Mouse (Mus musculus) limb, embryonic 15.5 days (tissue): ENCODE measurements around the gene Tmprss6. TPM values are rescaled to one million over a fixed set of nuclear protein-coding genes. Genes with fewer than 3 reads are reported as not detected.

Experiments
- ATAC-seq: fragments of 200-750 bp; cut with Nextera tagmentation; 2 replicates; pipeline ENCODE4 v1.8.0; 2017; ENCODE audit warnings: low read depth, moderate TSS enrichment; ENCODE audit not compliant: insufficient number of reproducible peaks, low FRiP score, low TSS enrichment
- H3K27ac ChIP-seq: fragments of 300-500 bp; sonication (generic); 2 replicates; pipeline ENCODE4 v1.5.1; 2015; ENCODE audit warnings: moderate library complexity, mild to moderate bottlenecking, inconsistent platforms
- H3K27me3 ChIP-seq: fragments of 300-500 bp; sonication (generic); 2 replicates; pipeline ENCODE4 v1.6.1; 2015; ENCODE audit warnings: inconsistent platforms
- H3K36me3 ChIP-seq: fragments of 300-500 bp; sonication (generic); 2 replicates; pipeline ENCODE4 v1.6.1; 2015; ENCODE audit warnings: inconsistent platforms
- H3K4me1 ChIP-seq: fragments of 300-500 bp; sonication (generic); 2 replicates; pipeline ENCODE4 v1.6.1; 2015; ENCODE audit warnings: inconsistent platforms
- H3K4me2 ChIP-seq: fragments of 300-500 bp; sonication (generic); 2 replicates; pipeline ENCODE4 v1.6.1; 2015; ENCODE audit warnings: mild to moderate bottlenecking, inconsistent platforms
- H3K4me3 ChIP-seq: fragments of 300-500 bp; sonication (generic); 2 replicates; pipeline ENCODE4 v1.5.1; 2015; ENCODE audit warnings: mild to moderate bottlenecking, inconsistent platforms
- H3K9ac ChIP-seq: fragments of 300-500 bp; sonication (generic); 2 replicates; pipeline ENCODE4 v1.6.1; 2015; ENCODE audit warnings: inconsistent platforms
- H3K9me3 ChIP-seq: fragments of 300-500 bp; sonication (generic); 2 replicates; pipeline ENCODE4 v1.6.1; 2016; ENCODE audit warnings: inconsistent platforms
- WGBS: fragments of 180-500 bp; shearing (Covaris S2); methylation state at CpG from one replicate; pipeline ENCODE4 v1.1.7; 2015; 5-methylcytosine and 5-hydroxymethylcytosine counted together
- polyA plus RNA-seq: library from polyadenylated mRNA; unstranded; fragments of >200 nt; fragmentation: Nextera tagmentation; extraction: Ambion mirVana; gene quantifications from 2 replicates; pipeline ENCODE4 v1.2.1, GENCODE M21; 2015

Tmprss6 gene
- polyA plus RNA-seq, 1 experiment from 2014 or later = 0.24 TPM

GRCm38 (mm10) chr15:78438973-78439372 lies 29.5 kb downstream of the Tmprss6 start:
- no peak overlapping the region for H3K4me2 ChIP-seq
- no peak overlapping the region for H3K9ac ChIP-seq
- H3K4me3 ChIP-seq = no peak overlapping the region
- peaks cover 8% of the 10 kb centered on the region for H3K36me3 ChIP-seq
- peaks cover 29% of the 10 kb centered on the region for H3K4me1 ChIP-seq
- ATAC-seq = no peak
- no peaks in the 10 kb centered on the region for H3K9me3 ChIP-seq
- H3K27ac ChIP-seq = no peak overlapping the region
- 0 out of 2 replicates have a peak, but pooled peaks cover 9% of the 10 kb centered on the region for H3K27me3 ChIP-seq
- WGBS = 67% methylated on average over 9 of the region's 9 CpGs

DNA sequence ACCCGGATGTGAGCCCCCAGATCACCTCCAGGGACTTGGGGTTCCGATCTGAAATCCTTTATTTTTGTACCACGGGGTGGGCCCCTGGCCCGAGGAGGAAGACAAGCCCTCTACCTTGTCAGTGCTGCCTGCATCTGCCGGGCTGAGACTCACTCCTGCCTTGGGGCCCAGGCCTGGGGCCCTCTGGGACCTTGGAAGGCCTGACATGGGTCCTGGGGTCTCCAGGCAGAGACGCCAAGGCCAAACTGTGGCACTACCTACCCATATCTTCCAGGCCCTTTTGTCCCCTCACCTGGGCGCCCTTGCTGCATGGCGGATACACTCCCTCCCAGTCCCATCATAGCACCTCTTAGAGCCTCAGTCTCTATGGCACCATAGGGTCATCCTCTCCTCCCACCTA lies 29.9 kb downstream of the Tmprss6 start:
- H3K4me1 ChIP-seq = peaks cover 29% of the 10 kb centered on the region
- ATAC-seq = no peak
- H3K27ac ChIP-seq = no peak overlapping the region
- H3K27me3 ChIP-seq = 0 out of 2 replicates have a peak, but pooled peaks cover 9% of the 10 kb centered on the region
- peaks cover 13% of the 10 kb centered on the region for H3K36me3 ChIP-seq
- WGBS = 57% methylated on average over 8 of the region's 8 CpGs
- no peak overlapping the region for H3K4me3 ChIP-seq
- H3K9ac ChIP-seq = no peak overlapping the region
- no peaks in the 10 kb centered on the region for H3K9me3 ChIP-seq
- no peak overlapping the region for H3K4me2 ChIP-seq

DNA sequence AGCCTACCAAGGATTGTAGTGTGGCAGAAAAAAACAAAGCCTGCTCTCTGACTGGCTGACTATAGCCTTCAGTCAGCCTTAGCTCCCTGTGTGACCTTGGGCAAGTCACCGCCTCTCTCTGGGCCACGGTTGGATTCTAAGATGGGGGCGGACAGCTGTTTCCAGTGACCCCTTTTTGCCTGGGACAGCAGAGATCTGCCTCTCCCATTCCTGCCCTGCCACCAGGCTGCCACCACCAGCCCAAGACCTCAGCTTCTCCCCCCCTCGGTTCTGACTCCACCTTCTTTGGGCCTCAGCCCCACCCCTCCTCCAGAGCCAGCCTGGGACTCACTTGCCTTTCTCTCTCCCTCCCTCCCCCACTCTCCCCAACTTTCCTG lies 30.4 kb downstream of the Tmprss6 start:
- H3K4me1 ChIP-seq = peaks cover 29% of the 10 kb centered on the region
- no peak for ATAC-seq
- 0 out of 2 replicates have a peak, but pooled peaks cover 9% of the 10 kb centered on the region for H3K27me3 ChIP-seq
- no peak overlapping the region for H3K9ac ChIP-seq
- no peaks in the 10 kb centered on the region for H3K9me3 ChIP-seq
- H3K36me3 ChIP-seq = peaks cover 18% of the 10 kb centered on the region
- H3K4me2 ChIP-seq = no peak overlapping the region
- H3K27ac ChIP-seq = 0 out of 2 replicates have a peak overlapping the region, but pooled peaks have one; percentile 69
- H3K4me3 ChIP-seq = no peak overlapping the region
- 48% methylated on average over 4 of the region's 4 CpGs for WGBS

DNA sequence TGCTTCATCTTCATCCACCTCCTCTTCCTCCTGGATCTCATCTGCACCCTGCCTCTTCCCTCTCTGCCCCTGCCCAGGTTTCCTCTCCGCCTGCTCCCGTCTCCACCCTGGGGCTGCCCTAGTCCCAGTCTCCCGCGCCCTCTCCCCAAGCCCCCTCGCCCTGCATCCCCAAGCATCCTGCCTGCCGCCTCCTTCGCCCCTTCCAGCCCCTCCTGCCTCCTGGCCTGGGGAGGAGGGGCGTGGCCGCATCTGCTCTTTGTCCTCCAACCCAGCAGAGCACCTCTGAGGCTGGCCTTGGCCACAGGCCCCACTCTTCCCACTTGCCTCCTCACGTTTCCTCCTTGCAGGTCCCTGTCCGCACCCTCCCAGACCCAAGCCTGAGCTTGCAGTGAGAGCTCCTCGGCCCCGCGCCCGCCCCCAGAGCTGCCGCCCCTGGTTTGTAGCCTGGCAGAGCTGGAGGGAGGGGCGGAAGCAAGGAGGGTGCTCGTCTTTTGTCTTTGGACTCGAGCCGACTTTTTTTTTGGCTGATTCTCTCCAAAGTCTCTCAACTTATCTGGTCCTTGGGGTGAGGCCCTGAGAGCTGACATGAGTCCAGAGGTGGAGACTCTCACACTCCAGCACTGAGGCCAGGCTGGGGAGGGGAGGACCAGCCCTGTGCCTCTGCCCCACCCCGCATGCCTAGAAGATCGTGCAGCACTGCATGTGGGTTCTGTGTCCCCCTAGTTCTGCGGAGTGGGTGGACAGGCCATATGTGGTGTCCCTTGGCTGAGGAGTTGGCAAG lies 31.0 kb downstream of the Tmprss6 start:
- Histone ChIP-seq H3K27ac (peak overlapping the region; percentile 69), H3K9me3 (no peaks in the 10 kb centered on the region), H3K36me3 (peaks cover 21% of the 10 kb centered on the region), H3K4me1 (peaks cover 29% of the 10 kb centered on the region), H3K4me2 (peak overlapping the region; percentile 54), H3K4me3 (peak overlapping the region; percentile 30), H3K9ac (0 out of 2 replicates have a peak overlapping the region, but pooled peaks have one; percentile 4), H3K27me3 (0 out of 2 replicates have a peak, but pooled peaks cover 9% of the 10 kb centered on the region)
- 26% methylated on average over 23 of the region's 23 CpGs for WGBS
- ATAC-seq = peak; percentile 25

DNA sequence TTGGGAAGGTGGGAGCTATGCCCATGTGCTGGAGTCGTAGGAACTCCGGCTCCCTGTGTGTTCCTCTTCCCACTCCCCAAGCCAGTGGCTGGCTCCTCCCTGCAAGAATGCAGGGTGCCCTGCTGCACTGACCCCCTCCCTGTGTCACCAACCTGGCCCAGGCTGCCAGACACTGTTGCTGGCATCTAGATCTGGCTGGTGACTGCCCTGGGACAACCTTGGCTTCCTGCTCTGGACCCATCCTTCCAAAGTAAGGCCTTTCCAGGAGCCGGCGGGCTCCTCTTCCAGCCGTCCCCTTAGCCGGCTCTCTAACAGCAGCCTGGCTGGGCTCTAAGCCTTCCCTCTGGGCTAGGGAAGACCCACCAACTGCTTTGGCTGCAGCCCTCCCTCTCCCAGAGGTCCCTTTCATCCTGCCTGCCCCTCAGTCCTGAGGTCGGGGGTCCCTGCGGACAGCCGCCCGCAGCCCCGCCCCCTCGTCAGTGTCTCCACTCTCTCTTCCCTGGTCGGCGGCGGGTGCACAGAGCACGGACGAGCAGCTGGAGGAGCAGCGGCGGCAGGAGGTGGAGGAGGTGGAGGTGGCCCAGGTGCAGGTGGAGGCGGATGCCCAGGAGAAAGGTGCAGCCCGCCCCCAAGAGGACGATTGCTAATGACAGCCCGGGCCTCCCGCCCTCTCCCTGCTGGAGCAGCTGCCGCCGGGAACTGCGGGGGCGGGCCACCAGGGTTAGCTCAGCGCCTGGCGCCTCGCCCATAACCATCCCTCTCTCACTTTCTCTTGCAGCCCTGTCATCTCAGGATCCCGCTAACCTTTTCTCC lies 31.8 kb downstream of the Tmprss6 start:
- no peak for ATAC-seq
- WGBS = 13% methylated on average over 28 of the region's 32 CpGs
- H3K9ac ChIP-seq = peak overlapping the region; percentile 23; the same call in 1 of the 2 replicates
- peak overlapping the region; percentile 54 for H3K4me2 ChIP-seq
- H3K27ac ChIP-seq = peak overlapping the region; percentile 69
- H3K4me3 ChIP-seq = peak overlapping the region; percentile 30
- peaks cover 29% of the 10 kb centered on the region for H3K4me1 ChIP-seq
- no peaks in the 10 kb centered on the region for H3K9me3 ChIP-seq
- H3K27me3 ChIP-seq = 0 out of 2 replicates have a peak, but pooled peaks cover 9% of the 10 kb centered on the region
- H3K36me3 ChIP-seq = peaks cover 29% of the 10 kb centered on the region

DNA sequence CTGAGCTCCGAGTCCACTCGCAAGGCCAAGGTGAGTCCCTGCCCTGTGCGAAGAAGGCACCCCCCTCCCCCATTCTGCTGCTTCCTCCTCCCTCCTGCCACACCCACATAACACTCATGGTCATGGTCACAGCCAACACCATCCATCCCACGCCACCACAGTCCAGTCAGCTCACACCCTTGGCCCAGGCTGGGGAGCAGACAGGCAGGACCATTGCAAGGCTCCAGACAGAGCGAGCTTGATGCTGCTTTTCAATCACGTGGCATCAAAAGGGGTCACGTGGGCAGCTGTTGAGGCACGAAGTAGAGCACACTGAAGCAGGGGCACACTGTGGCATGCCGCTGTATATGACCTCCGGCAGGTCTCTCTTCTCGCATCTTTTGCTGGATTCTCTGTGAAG lies 32.8 kb downstream of the Tmprss6 start:
- WGBS = 84% methylated on average over 11 of the region's 11 CpGs
- Histone ChIP-seq H3K9me3 (no peaks in the 10 kb centered on the region), H3K4me3 (no peak overlapping the region), H3K36me3 (peaks cover 34% of the 10 kb centered on the region), H3K27me3 (0 out of 2 replicates have a peak, but pooled peaks cover 9% of the 10 kb centered on the region), H3K4me2 (no peak overlapping the region), H3K27ac (no peak overlapping the region), H3K4me1 (peaks cover 29% of the 10 kb centered on the region), H3K9ac (no peak overlapping the region)
- no peak for ATAC-seq

DNA sequence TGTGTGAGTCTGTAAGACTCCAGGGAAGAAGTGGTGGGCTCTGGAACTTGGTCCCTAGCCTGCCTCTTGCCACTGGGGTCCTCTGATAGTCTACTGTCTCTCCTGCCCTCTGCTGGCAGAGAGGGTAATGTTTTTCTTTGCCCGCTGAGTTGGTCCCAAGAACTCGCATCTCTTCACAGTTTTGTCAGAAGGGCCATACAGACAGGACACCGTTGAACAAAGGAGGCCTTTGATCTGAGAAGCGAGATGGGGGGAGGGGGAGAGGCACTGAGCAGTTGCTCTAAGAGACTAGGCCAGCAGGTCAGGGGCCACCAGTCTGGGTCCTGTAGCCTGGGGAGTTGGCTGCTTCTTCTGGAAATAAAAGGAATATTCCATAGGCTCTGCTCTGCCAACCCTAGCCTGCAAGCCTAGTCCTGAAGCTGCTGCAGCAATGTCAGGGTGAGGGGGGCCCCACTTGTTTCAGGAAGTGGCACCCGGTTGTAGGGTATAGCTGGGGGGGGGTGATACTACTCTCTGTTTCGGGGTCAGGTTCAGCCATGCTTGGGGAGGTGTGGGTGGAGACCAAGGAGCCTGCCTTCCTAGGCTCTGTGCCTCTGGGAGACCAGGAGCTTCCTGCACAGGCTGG lies 33.4 kb downstream of the Tmprss6 start:
- Histone ChIP-seq H3K4me1 (peaks cover 35% of the 10 kb centered on the region), H3K9ac (no peak overlapping the region), H3K9me3 (no peaks in the 10 kb centered on the region), H3K4me3 (no peak overlapping the region), H3K36me3 (peaks cover 34% of the 10 kb centered on the region), H3K27me3 (0 out of 2 replicates have a peak, but pooled peaks cover 9% of the 10 kb centered on the region), H3K27ac (no peak overlapping the region), H3K4me2 (no peak overlapping the region)
- ATAC-seq = no peak
- WGBS = 40% methylated on average over 6 of the region's 6 CpGs

DNA sequence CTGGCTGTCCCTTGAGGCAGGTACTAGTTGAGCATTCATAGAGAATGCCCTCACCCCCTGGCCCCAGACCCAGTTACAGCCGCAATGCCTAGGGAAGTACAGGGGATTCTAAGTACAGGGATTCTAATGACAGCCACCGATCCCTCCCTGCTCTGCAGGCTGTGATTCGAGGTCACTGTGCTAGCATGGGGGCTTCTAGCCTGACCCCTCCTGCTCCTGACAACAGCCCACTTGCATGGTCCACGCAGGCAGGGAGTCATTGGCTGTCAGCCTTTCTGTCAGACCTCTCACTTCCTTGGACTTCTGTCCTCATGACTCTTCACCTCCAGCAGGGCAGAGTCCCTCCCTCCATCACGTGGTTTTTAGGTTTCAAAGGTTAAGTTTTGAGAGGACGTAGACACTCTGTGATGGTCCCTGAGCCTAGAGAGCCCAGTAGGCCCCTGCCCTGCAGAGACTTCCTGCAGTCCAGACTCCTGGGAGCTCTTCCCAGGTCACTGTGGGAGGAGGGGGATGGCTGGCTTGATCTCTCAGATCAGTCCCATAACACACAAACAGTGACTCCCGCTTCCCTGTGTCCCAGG lies 36.8 kb downstream of the Tmprss6 start:
- H3K36me3 ChIP-seq = peaks cover 34% of the 10 kb centered on the region
- H3K27me3 ChIP-seq = 0 out of 2 replicates have a peak, but pooled peaks cover 5% of the 10 kb centered on the region
- H3K4me1 ChIP-seq = peaks cover 28% of the 10 kb centered on the region
- no peak overlapping the region for H3K9ac ChIP-seq
- no peaks in the 10 kb centered on the region for H3K9me3 ChIP-seq
- ATAC-seq = no peak
- H3K4me2 ChIP-seq = no peak overlapping the region
- H3K27ac ChIP-seq = no peak overlapping the region
- 77% methylated on average over 7 of the region's 7 CpGs for WGBS
- H3K4me3 ChIP-seq = no peak overlapping the region

- H3K9me3 ChIP-seq = no peaks in the 10 kb centered on the region
- peaks cover 32% of the 10 kb centered on the region for H3K36me3 ChIP-seq
- no peak overlapping the region for H3K27ac ChIP-seq
- no peak for ATAC-seq
- H3K27me3 ChIP-seq = 0 out of 2 replicates have a peak, but pooled peaks cover 5% of the 10 kb centered on the region
- H3K4me1 ChIP-seq = peaks cover 21% of the 10 kb centered on the region
- H3K4me2 ChIP-seq = no peak overlapping the region
- no peak overlapping the region for H3K9ac ChIP-seq
- no peak overlapping the region for H3K4me3 ChIP-seq
- 73% methylated on average over 10 of the region's 10 CpGs for WGBS
Measured at GRCm38 (mm10) chr15:78430874-78431273, 37.6 kb downstream of the Tmprss6 start.

- Histone ChIP-seq H3K4me1 (peaks cover 19% of the 10 kb centered on the region), H3K9ac (no peak overlapping the region), H3K36me3 (peaks cover 29% of the 10 kb centered on the region), H3K4me3 (peak overlapping the region; percentile 68), H3K9me3 (no peaks in the 10 kb centered on the region), H3K27me3 (peaks cover under 1% of the 10 kb centered on the region; the same call in 1 of the 2 replicates), H3K27ac (peak overlapping the region; percentile 63), H3K4me2 (peak overlapping the region; percentile 80)
- ATAC-seq = 0 out of 2 replicates have a peak, but pooled peaks have one; percentile 2
- 66% methylated on average over 13 of the region's 13 CpGs for WGBS
Measured at GRCm38 (mm10) chr15:78429871-78430622, 38.4 kb downstream of the Tmprss6 start.

GRCm38 (mm10) chr15:78429139-78429459 lies 39.3 kb downstream of the Tmprss6 start:
- H3K27ac ChIP-seq = peak overlapping the region; percentile 63
- peak overlapping the region; percentile 76 for H3K9ac ChIP-seq
- H3K36me3 ChIP-seq = peaks cover 27% of the 10 kb centered on the region
- peak overlapping the region; percentile 68 for H3K4me3 ChIP-seq
- 6% methylated on average over 3 of the region's 3 CpGs for WGBS
- H3K9me3 ChIP-seq = no peaks in the 10 kb centered on the region
- H3K4me2 ChIP-seq = peak overlapping the region; percentile 80
- peaks cover 19% of the 10 kb centered on the region for H3K4me1 ChIP-seq
- peaks cover 8% of the 10 kb centered on the region; the same call in 1 of the 2 replicates for H3K27me3 ChIP-seq
- no peak for ATAC-seq
